Mouse (Mus musculus): Measurements from ENCODE around the gene Cep55.

Cep55 gene

DNA sequence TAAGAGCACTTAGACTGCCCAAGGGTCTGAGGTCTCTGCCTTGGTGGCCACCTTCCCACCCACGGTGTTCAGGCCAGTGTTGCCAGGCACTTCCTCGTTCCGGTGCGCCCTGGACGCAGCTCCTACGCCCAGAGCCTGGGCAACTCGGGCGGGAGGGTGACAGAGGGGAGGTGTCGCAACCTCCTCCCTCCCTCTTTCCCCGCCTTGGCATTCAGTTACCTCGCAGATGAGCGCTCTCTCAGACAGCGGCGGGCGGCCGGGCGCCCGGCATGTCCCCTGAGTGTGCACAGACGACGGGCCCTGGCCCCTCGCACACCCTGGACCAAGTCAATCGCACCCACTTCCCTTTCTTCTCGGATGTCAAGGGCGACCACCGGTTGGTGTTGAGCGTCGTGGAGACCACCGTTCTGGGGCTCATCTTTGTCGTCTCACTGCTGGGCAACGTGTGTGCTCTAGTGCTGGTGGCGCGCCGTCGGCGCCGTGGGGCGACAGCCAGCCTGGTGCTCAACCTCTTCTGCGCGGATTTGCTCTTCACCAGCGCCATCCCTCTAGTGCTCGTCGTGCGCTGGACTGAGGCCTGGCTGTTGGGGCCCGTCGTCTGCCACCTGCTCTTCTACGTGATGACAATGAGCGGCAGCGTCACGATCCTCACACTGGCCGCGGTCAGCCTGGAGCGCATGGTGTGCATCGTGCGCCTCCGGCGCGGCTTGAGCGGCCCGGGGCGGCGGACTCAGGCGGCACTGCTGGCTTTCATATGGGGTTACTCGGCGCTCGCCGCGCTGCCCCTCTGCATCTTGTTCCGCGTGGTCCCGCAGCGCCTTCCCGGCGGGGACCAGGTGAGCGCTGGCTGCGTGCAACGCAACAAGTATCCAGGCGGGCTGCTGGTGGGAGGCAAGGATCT lies 42.3 kb downstream of the Cep55 start, which contains the start of gene Ffar4:
Ffar4 (plus strand) TSS at position 214 of the 901 bp plus-strand sequence.
- in situ Hi-C loops (cut with MboI) = no loop called here

DNA sequence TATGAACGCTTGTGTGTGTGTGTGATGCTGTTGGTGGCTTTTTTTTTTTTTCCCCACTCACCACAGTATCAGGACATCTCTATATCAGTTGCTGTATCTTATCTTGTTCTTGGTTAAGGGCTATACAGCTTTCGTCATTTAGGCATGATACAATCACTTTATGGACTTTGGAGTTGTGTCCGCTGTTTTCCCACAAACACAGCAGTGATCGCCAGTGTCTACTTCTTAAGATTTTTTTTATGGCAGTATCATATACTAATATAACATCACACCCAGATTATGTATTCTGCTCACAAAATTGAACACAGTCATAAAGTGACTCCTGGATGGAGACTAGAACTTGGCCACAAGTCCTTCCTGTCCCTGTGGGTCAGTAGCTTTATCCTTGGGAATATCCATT lies 53.1 kb downstream of the Cep55 start:
- in situ Hi-C loops (cut with MboI) = no loop called here

DNA sequence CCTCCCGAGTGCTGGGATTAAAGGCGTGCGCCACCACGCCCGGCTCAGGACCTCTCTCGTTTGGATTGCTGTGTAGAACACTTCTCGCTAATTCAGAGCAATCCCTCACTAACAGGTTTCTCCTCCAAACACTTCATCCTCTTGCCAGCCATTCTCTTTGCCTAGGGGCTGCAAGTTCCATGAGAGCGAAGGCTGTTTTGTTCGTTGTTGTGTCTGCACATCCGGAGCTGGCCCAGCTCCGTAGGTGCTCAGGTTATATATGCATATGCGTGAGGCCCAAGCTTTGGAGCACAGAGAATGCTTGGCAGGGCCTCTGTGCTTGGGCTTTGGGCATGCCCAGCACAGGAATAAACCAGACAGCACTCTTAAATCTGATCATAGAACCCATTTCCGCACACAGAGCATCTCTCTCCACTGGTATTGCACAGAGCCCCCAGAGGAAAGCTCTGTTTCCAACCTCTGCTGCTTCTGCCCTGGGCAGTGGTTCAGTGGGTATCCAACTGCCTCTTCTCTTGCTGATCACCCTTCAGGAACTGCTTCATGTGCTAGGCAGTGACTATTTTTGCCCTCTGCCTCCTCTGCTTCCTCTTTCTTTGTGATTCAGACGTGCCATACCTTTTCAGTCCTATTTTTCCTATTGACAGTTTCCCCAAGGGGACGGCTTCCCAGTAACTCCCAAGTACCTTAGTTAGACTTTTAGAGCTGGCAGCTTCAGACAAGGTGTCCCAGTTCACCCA lies 54.9 kb downstream of the Cep55 start:
- in situ Hi-C loops (cut with MboI) = no loop called here

DNA sequence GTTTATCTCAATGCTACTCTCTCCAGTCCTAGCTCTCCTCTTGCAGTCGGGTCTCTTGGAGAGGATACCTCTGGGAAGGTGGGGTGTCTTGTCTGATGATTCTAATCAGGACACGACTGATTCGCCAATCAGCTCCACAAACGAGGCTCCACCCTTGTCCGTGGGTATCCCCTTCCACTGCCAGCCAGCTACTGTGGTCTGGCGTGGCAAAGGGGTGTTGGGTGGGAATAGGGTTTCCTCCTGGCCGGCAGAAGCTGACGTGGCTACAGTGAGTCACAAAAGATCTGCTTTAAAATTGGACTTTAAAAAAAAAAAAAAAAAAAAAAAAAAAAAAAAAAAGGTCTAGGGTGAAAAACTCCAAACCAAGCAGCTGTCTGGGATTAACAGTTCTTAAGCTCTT lies 56.2 kb downstream of the Cep55 start:
- in situ Hi-C loops (cut with MboI) = no loop called here

DNA sequence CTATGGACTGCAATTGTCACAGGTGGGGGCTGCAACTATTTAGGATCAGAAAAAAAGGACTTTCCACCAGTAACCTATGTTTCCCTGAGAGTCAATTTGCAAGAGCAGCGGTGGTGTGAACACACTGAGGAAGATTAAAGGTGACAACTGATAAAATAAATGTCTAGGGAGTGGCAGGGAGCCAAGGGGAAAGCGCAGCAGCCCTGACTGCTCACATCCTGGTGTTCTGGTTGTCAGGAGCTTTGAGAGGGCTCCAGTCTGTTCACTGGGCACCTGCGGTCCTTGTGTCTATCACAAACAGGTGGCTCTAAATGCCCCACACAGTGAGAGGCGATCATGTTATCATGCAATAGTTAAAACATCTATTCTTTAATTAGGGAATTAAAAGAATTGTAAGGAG lies 57.8 kb downstream of the Cep55 start:
- in situ Hi-C loops (cut with MboI) = no loop called here

DNA sequence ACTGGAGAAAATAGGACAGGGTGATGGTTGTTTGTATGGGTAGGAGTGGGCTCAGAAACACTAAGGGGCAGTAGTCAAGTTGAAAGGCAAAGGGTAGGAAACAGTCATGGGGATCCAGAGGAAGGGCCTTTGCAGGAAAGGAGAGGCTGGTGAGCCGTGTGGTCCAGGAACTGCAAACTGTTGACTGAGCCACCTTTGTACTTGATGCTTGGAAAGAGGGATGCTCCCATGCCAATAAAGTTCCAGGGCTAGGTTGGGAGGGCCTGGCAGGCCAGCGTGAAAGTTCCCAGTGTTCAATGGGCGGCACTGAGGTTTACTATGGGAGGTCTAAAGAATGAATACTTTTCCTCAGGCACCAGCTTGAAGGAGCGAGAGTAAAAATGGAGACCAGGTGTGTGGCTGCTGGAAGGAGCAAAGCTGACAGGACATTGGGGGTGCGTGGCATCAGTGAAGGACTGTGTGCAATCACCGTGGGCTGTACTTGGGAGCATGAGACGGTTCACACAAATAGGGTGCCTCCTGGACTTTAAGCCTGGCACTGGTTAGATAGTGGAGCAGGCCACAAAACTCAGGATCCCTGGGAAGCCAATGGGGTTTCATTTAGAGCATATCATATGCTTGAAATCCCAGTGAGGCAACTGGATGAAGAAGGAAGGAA lies 60.2 kb downstream of the Cep55 start:
- in situ Hi-C loops (cut with MboI) = no loop called here

DNA sequence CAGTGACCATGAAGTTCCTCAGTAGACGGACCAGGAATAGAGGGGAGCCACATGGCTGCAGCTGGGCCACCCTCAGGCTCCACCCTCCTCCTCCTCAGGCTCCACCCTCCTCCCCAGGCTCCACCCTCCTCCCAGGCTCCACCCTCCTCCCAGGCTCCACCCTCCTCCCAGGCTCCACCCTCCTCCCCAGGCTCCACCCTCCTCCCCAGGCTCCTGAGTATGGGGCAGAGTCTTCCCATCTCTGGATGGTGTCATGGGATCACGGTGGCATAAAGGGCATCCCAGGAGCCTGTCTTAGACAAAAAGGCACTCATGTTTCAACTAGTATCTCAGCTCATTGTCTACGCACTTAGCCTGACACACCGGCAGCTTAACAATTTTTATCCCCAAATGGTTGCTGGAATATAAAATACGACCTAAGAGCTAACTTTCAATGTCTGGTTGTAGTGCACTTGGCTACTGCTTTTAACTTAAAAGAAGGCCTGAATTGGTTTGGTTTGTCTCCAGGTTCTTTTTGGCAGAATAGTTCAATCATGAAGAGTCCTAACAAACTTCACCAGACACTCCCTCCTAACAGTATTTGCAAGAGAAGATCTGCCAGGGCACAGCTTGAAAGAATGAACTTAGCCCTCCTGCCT lies 65.4 kb downstream of the Cep55 start:
- in situ Hi-C loops (cut with MboI) = no loop called here

DNA sequence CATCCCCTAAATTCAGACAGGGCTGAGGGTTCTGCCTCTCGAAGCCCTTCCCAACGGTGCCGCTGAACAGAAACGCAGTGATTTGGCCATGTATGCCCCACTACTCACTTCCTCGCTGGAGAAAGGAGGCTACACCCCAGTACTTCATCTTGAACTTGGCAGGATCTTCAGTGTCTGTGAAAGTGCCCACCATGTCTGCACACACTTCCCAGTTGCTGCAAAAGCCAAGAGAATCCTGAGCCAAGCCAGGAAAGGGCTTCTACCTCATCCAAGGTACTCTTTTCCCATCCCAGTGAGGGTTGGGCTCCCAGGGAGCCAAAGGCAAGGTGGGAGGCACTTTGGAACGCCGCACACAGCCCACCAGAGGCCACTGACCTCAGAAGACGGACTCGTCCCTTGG lies 69.1 kb downstream of the Cep55 start:
- in situ Hi-C loops (cut with MboI) = no loop called here
